Mouse (Mus musculus): ENCODE measurements around the gene Ckap4. TPM values are rescaled to one million over a fixed set of nuclear protein-coding genes. Genes with fewer than 3 reads are reported as not detected.
"Not testable (repeated sequence)": the region's sequence is repeated elsewhere in the genome, so short reads cannot be mapped to it uniquely, and the experiment has no call there.

The Ckap4 gene
- total RNA-seq, 1 experiment: 86.8 TPM

GRCm38 (mm10) chr10:84516414-84516927, 17.4 kb downstream of the Ckap4 start:
- in situ Hi-C loops (cut with MboI; ENCODE audit: low sequenced_read_pairs in 2 of 2, unreplicated experiment in 2 of 2): no loop called here

GRCm38 (mm10) chr10:84515980-84516379, 17.9 kb downstream of the Ckap4 start:
- peaks cover 8 to 15% of the 10 kb centered on the region in 2 experiments for H3K4me1 ChIP-seq (ENCODE audit: control insufficient read depth in 2 of 2, insufficient read depth in 2 of 2, low read length in 2 of 2, poor library complexity in 1 of 2)
- H3K27ac ChIP-seq (ENCODE audit: insufficient read depth, low read depth, low read length, poor library complexity, severe bottlenecking); H3K9me3 ChIP-seq (ENCODE audit: control insufficient read depth, insufficient read depth, low read depth, low read length); DNase-seq (ENCODE audit: low read depth, low spot score); H3K9ac ChIP-seq (ENCODE audit: insufficient read depth, low read depth, low read length, poor library complexity, severe bottlenecking); H3K4me3 ChIP-seq (ENCODE audit: insufficient read depth in 1 of 2, low read depth in 1 of 2, low read length in 2 of 2, poor library complexity in 1 of 2, severe bottlenecking in 1 of 2); H3K36me3 ChIP-seq (ENCODE audit: control insufficient read depth, insufficient read depth, low read length, poor library complexity, severe bottlenecking); in situ Hi-C loops (cut with MboI; ENCODE audit: low sequenced_read_pairs in 2 of 2, unreplicated experiment in 2 of 2): not testable (repeated sequence)

More at GRCm38 (mm10) chr10:84516414-84516927, 17.4 kb downstream of the Ckap4 start:
- no peak overlapping the region for H3K27ac ChIP-seq (ENCODE audit: insufficient read depth, low read depth, low read length, poor library complexity, severe bottlenecking)
- TF ChIP-seq ZNF384 (IDR thresholded peaks at IDR 0.05; ENCODE audit: low read depth, low read length) (no peak), HCFC1 (IDR thresholded peaks at IDR 0.05; ENCODE audit: borderline replicate concordance, insufficient read depth, low read length) (no peak), CHD2 (IDR thresholded peaks at IDR 0.05; ENCODE audit: low read depth, low read length) (no peak), MAFK (IDR thresholded peaks at IDR 0.05; ENCODE audit: insufficient read depth, low read depth, low read length) (no peak), ZC3H11A (IDR thresholded peaks at IDR 0.05; ENCODE audit: borderline replicate concordance, low read depth, low read length) (no peak)
- no peaks in the 10 kb centered on the region for H3K9me3 ChIP-seq (ENCODE audit: control insufficient read depth, insufficient read depth, low read depth, low read length)
- H3K4me1 ChIP-seq (ENCODE audit: control insufficient read depth in 2 of 2, insufficient read depth in 2 of 2, low read length in 2 of 2, poor library complexity in 1 of 2): peaks cover 8 to 15% of the 10 kb centered on the region in 2 experiments
- H3K4me3 ChIP-seq (ENCODE audit: insufficient read depth in 1 of 2, low read depth in 1 of 2, low read length in 2 of 2, poor library complexity in 1 of 2, severe bottlenecking in 1 of 2): no peak overlapping the region
- H3K36me3 ChIP-seq (ENCODE audit: control insufficient read depth, insufficient read depth, low read length, poor library complexity, severe bottlenecking): no peaks in the 10 kb centered on the region
- DNase-seq (ENCODE audit: low read depth, low spot score): no peak
- H3K9ac ChIP-seq (ENCODE audit: insufficient read depth, low read depth, low read length, poor library complexity, severe bottlenecking): no peak overlapping the region

- peak; percentile 26; the same call in 1 of the 2 replicates for TF ChIP-seq ZC3H11A (IDR thresholded peaks at IDR 0.05; ENCODE audit: borderline replicate concordance, low read depth, low read length)
- no peak for TF ChIP-seq CHD2 (IDR thresholded peaks at IDR 0.05; ENCODE audit: low read depth, low read length)
- no peak for TF ChIP-seq HCFC1 (IDR thresholded peaks at IDR 0.05; ENCODE audit: borderline replicate concordance, insufficient read depth, low read length)
- no peak for TF ChIP-seq MAFK (IDR thresholded peaks at IDR 0.05; ENCODE audit: insufficient read depth, low read depth, low read length)
- TF ChIP-seq ZNF384 (IDR thresholded peaks at IDR 0.05; ENCODE audit: low read depth, low read length): peak; percentile 64; the same call in 1 of the 2 replicates
- Histone ChIP-seq H3K36me3 (ENCODE audit: control insufficient read depth, insufficient read depth, low read length, poor library complexity, severe bottlenecking) (no peaks in the 10 kb centered on the region), H3K9me3 (ENCODE audit: control insufficient read depth, insufficient read depth, low read depth, low read length) (no peaks in the 10 kb centered on the region), H3K27ac (ENCODE audit: insufficient read depth, low read depth, low read length, poor library complexity, severe bottlenecking) (no peak overlapping the region), H3K4me1 (ENCODE audit: control insufficient read depth in 2 of 2, insufficient read depth in 2 of 2, low read length in 2 of 2, poor library complexity in 1 of 2) (peaks cover 8 to 15% of the 10 kb centered on the region in 2 experiments), H3K4me3 (ENCODE audit: insufficient read depth in 1 of 2, low read depth in 1 of 2, low read length in 2 of 2, poor library complexity in 1 of 2, severe bottlenecking in 1 of 2) (no peak overlapping the region), H3K9ac (ENCODE audit: insufficient read depth, low read depth, low read length, poor library complexity, severe bottlenecking) (no peak overlapping the region)
- in situ Hi-C loops (cut with MboI; ENCODE audit: low sequenced_read_pairs in 2 of 2, unreplicated experiment in 2 of 2): no loop called here
- DNase-seq (ENCODE audit: low read depth, low spot score): peak; percentile 86
Observed at GRCm38 (mm10) chr10:84515512-84515950, 18.3 kb downstream of the Ckap4 start.

- TF ChIP-seq MAFK (IDR thresholded peaks at IDR 0.05; ENCODE audit: insufficient read depth, low read depth, low read length) (no peak), ZC3H11A (IDR thresholded peaks at IDR 0.05; ENCODE audit: borderline replicate concordance, low read depth, low read length) (peak; percentile 47; the same call in 1 of the 2 replicates)
- H3K27ac ChIP-seq (ENCODE audit: insufficient read depth, low read depth, low read length, poor library complexity, severe bottlenecking): no peak overlapping the region
- H3K36me3 ChIP-seq (ENCODE audit: control insufficient read depth, insufficient read depth, low read length, poor library complexity, severe bottlenecking): no peaks in the 10 kb centered on the region
- peaks cover 8 to 15% of the 10 kb centered on the region in 2 experiments for H3K4me1 ChIP-seq (ENCODE audit: control insufficient read depth in 2 of 2, insufficient read depth in 2 of 2, low read length in 2 of 2, poor library complexity in 1 of 2)
- in situ Hi-C loops (cut with MboI; ENCODE audit: low sequenced_read_pairs in 2 of 2, unreplicated experiment in 2 of 2): no loop called here
- peak; percentile 77 for DNase-seq (ENCODE audit: low read depth, low spot score)
- no peak overlapping the region for H3K4me3 ChIP-seq (ENCODE audit: insufficient read depth in 1 of 2, low read depth in 1 of 2, low read length in 2 of 2, poor library complexity in 1 of 2, severe bottlenecking in 1 of 2)
- H3K9me3 ChIP-seq (ENCODE audit: control insufficient read depth, insufficient read depth, low read depth, low read length): no peaks in the 10 kb centered on the region
- H3K9ac ChIP-seq (ENCODE audit: insufficient read depth, low read depth, low read length, poor library complexity, severe bottlenecking): no peak overlapping the region
Observed at GRCm38 (mm10) chr10:84514038-84514578, 19.8 kb downstream of the Ckap4 start.

GRCm38 (mm10) chr10:84512766-84513165, 21.1 kb downstream of the Ckap4 start:
- in situ Hi-C loops (cut with MboI; ENCODE audit: low sequenced_read_pairs in 2 of 2, unreplicated experiment in 2 of 2): no loop called here
- no peak for DNase-seq (ENCODE audit: low read depth, low spot score)
- Histone ChIP-seq H3K4me1 (ENCODE audit: control insufficient read depth in 2 of 2, insufficient read depth in 2 of 2, low read length in 2 of 2, poor library complexity in 1 of 2) (peaks cover 7 to 10% of the 10 kb centered on the region in 2 experiments; a peak in 3 of 4 replicates), H3K9ac (ENCODE audit: insufficient read depth, low read depth, low read length, poor library complexity, severe bottlenecking) (no peak overlapping the region), H3K36me3 (ENCODE audit: control insufficient read depth, insufficient read depth, low read length, poor library complexity, severe bottlenecking) (no peaks in the 10 kb centered on the region), H3K4me3 (ENCODE audit: insufficient read depth in 1 of 2, low read depth in 1 of 2, low read length in 2 of 2, poor library complexity in 1 of 2, severe bottlenecking in 1 of 2) (no peak overlapping the region), H3K9me3 (ENCODE audit: control insufficient read depth, insufficient read depth, low read depth, low read length) (no peaks in the 10 kb centered on the region), H3K27ac (ENCODE audit: insufficient read depth, low read depth, low read length, poor library complexity, severe bottlenecking) (no peak overlapping the region)
- TF ChIP-seq ZNF384 (IDR thresholded peaks at IDR 0.05; ENCODE audit: low read depth, low read length) (no peak), ZC3H11A (IDR thresholded peaks at IDR 0.05; ENCODE audit: borderline replicate concordance, low read depth, low read length) (no peak), HCFC1 (IDR thresholded peaks at IDR 0.05; ENCODE audit: borderline replicate concordance, insufficient read depth, low read length) (no peak), CHD2 (IDR thresholded peaks at IDR 0.05; ENCODE audit: low read depth, low read length) (no peak)

All from ES-E14 (cell line).